Mouse (Mus musculus) brain, embryonic 14.5 days (tissue): Measurements from ENCODE around the gene Scel. TPM values are rescaled to one million over a fixed set of nuclear protein-coding genes. Genes with fewer than 3 reads are reported as not detected.

Source experiments
- DNase-seq: peaks from one replicate; pipeline ENCODE4 v3.0.0-alpha.2; 2011; ENCODE audit warnings: low read depth
- CTCF ChIP-seq: fragments of 200-500 bp; IDR thresholded peaks from 2 replicates; pipeline ENCODE4 v1.5.1; 2012; ENCODE audit warnings: inconsistent platforms, mild to moderate bottlenecking, moderate library complexity, borderline replicate concordance; ENCODE audit not compliant: insufficient read depth, insufficient read length; ENCODE audit errors: extremely low read depth
- POLR2A ChIP-seq: fragments of 200-500 bp; IDR thresholded peaks from 2 replicates; pipeline ENCODE4 v1.6.1; 2012; ENCODE audit warnings: mild to moderate bottlenecking, inconsistent platforms, borderline replicate concordance; ENCODE audit not compliant: poor library complexity, insufficient read depth, insufficient read length, severe bottlenecking; ENCODE audit errors: extremely low read depth
- polyA plus RNA-seq: library from polyadenylated mRNA; depleted of rRNA; stranded (reverse); fragments of >200 nt; gene quantifications from 2 replicates; pipeline ENCODE4 v1.2.3, GENCODE M21; 2012

Scel gene
- polyA plus RNA-seq, 1 experiment, result 0.38 TPM

DNA sequence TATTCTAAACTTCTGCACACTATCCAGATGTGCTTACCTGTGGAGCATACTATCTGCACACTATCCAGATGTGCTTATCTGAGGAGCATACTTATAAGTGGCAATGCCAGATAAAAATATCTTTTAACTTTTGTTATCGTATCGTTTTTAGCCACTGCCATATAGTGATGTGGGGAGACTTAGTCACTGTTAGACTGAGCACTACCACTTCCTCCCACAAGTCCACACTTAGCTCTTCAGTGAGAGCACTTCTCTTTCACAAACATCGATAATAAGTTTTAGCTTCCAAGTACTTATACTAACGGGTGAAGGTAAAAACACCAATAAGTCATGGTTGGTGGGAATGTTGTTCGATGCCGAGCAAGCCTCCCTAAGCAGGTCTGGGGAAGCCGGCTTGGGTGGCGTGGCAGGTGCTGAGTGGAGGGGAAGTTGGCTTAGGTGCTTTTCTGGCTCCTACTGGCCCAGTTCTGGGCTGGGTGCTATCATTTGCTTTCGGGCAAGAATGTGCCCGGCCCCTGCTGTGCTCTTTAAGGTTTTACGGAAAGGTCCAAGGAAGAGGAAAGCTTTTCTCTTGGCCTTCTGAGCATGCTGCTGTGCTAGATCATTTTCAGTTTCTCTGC, 18.7 kb downstream of the Scel start:
- TF ChIP-seq CTCF, result no peak
- TF ChIP-seq POLR2A, result no peak
- no peak for DNase-seq

- TF ChIP-seq POLR2A, result no peak
- no peak for TF ChIP-seq CTCF
- DNase-seq, result no peak
Observed at GRCm38 (mm10) chr14:103535511-103536024, 22.4 kb downstream of the Scel start.

- TF ChIP-seq POLR2A (no peak), CTCF (no peak)
- no peak for DNase-seq
Observed at GRCm38 (mm10) chr14:103536334-103536733, 23.2 kb downstream of the Scel start.

GRCm38 (mm10) chr14:103537355-103538056, 24.4 kb downstream of the Scel start:
- peak; percentile 80 for DNase-seq
- TF ChIP-seq CTCF (no peak), POLR2A (no peak)

DNA sequence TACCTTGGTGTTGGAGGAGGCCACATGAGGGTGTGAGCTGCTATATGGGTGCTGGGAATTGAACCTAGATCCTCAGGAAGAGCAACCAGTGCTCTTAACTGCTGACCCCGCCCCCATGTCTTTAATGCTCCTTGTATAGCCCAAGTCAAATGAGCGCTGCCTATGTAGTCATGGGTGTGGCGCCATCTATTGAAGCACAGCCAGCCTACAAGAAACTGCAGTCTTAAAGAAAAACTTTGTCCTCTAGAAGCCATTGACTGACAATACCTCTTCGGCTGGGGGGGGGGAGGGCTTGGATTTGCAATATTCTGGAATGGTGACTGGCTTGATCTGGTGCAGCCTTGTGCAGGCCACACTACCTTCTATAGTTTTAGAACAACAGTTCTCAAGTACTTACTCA, 26.7 kb downstream of the Scel start:
- no peak for DNase-seq
- TF ChIP-seq CTCF (no peak), POLR2A (no peak)

- TF ChIP-seq POLR2A (no peak), CTCF (no peak)
- DNase-seq, result no peak
Observed at GRCm38 (mm10) chr14:103541679-103542078, 28.5 kb downstream of the Scel start.

GRCm38 (mm10) chr14:103543304-103544079, 30.4 kb downstream of the Scel start:
- DNase-seq, result peak; percentile 51
- TF ChIP-seq CTCF (no peak), POLR2A (no peak)

DNA sequence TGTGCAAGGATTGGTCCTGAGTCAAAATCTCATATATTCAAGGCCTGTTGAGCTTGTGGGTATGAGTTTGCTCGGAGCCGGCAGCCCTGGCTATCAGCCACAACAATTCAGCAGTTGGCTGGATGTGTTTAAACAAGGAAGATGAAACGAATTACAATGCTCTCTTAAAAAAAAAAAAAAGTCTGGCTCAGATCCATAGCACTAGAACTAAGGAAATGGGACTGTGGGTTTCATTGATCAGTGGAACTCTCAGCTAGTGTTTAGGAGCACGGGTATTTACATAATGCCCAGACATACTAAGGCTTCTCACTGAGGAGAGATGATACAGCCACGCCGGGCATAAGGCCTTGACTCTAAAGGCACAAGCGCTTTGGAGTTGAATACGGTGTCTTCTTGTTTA, 32.6 kb downstream of the Scel start:
- TF ChIP-seq POLR2A (no peak), CTCF (no peak)
- peak; percentile 74 for DNase-seq

DNA sequence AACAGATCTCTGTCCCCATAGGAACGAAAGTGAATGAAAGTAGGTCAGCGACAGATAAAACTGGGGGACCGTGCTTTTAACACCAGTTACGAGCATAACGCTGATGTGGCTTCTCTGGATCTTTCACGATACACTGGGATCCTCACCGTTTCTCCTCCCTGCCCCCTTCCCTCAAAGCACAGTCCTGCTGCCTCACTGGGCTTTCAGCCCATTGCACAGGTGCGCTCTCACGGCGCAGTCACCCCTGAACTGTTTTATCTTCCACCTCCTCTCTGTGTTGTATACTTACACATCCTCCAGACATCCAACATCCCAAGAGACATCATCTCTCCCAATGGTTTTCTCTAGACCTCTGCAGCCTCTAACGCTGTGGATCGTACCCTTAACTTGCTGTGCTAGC, 33.1 kb downstream of the Scel start:
- no peak for TF ChIP-seq CTCF
- no peak for TF ChIP-seq POLR2A

GRCm38 (mm10) chr14:103548220-103548619, 35.1 kb downstream of the Scel start:
- TF ChIP-seq CTCF (no peak), POLR2A (no peak)
- DNase-seq, result peak; percentile 60

More for the DNA sequence above, 33.1 kb downstream of the Scel start:
- DNase-seq, result no peak

GRCm38 (mm10) chr14:103550480-103550879, 37.3 kb downstream of the Scel start:
- peak; percentile 89 for DNase-seq
- TF ChIP-seq CTCF, result peak; percentile 84; the same call in 1 of the 2 replicates
- no peak for TF ChIP-seq POLR2A
